Mouse (Mus musculus): ENCODE data around the gene Apopt1. TPM values are rescaled to one million over a fixed set of nuclear protein-coding genes. Genes with fewer than 3 reads are reported as not detected.

The Apopt1 gene
- polyA plus RNA-seq (2014; fragmentation: Nextera tagmentation; extraction: Ambion mirVana) = 50.0 and 51.3 TPM in 2 replicates

DNA sequence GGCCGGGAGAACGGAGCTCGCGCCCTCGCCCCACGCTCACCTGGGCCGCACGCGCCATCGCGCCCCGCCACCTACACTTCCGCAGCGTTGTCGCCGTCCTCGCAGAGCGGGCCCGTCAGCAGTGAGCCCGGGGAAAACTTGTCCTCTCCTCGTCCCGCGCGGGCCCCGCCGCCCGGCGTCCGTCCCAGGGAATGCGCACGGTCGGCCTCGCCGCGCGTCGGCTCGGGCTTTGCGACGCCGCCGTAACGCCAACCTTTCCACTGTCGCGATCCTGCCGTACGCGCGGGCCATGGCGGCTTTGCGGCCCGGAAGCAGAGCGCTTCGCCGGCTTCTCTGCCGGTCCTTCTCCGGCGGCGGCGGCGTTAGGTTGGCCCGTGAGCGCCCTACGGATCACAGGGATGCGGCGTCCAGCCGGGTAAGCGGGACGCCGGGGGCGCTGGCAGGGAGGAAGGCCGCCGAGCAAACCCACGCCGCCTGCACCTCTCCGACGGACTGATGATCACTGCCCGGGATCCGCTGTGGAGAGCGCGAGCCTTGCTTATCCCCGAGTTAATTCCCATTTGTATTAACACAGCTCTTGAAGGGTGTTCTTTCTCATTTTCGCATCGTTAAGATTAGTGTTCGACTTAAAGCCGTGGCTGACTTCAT lies at the start of gene Apopt1, which contains the start of gene Bag5:
TSS of gene Apopt1 (plus strand) at position 258 of the 648 bp plus-strand sequence.
TSS of gene Bag5 (minus strand) at position 254 of the 648 bp plus-strand sequence.
- under 1% methylated on average over 76 of the region's 86 CpGs for WGBS (ENCODE audit: insufficient replicate concordance)
- Histone ChIP-seq H3K9ac (ENCODE audit: low read depth, low read length) (peak within 1 kb of the TSS; percentile 91), H3K4me1 (ENCODE audit: control insufficient read depth, insufficient read depth, low read length) (peaks cover 13% of the 10 kb centered on the region; the same call in 1 of the 2 replicates), H3K9me3 (replicated peaks; ENCODE audit: control insufficient read depth, low read length) (no peaks in the 10 kb centered on the region), H3K27ac (ENCODE audit: low read depth, low read length) (peak within 1 kb of the TSS; percentile 70), H3K36me3 (ENCODE audit: control insufficient read depth, insufficient read depth, low read length) (peaks cover 16% of the 10 kb centered on the region), H3K4me2 (peak within 1 kb of the TSS; percentile 80), H3K27me3 (ENCODE audit: control insufficient read depth, insufficient read depth, low read length) (no peaks in the 10 kb centered on the region), H3K4me3 (ENCODE audit: low read depth, low read length) (peak within 1 kb of the TSS; percentile 100)
- peak; percentile 88 for ATAC-seq (replicated peaks; ENCODE audit: insufficient number of reproducible peaks, low FRiP score, low TSS enrichment)

DNA sequence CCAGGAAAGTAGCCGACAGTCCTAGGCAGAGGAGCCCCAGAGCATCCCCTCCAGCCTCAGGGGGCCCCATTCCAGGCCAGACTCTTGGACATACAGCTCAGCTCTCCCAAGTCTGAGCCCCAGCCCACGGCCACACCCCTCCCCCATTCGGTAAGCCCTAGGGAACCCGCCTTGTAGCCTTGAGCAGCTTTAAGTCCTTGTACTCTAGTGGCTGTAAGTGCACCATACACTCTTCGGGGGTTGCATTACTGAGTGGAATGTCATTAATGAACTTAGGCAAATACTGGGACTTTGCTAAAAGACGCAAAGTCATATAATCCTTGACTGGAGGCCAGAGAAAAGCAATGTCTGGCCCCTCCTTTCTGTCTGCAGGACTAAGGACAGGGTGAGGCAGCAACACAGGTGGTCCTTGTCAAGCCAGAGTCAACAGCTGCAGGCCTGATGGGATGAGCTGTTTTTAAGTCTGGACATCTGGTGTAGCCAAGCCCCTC lies 48.9 kb upstream of the Apopt1 start:
- Histone ChIP-seq H3K9ac (ENCODE audit: low read depth, low read length) (peak overlapping the region; percentile 44; the same call in 1 of the 2 replicates), H3K4me2 (peak overlapping the region; percentile 14; the same call in 1 of the 2 replicates), H3K4me1 (ENCODE audit: control insufficient read depth, insufficient read depth, low read length) (peaks cover 36% of the 10 kb centered on the region), H3K9me3 (replicated peaks; ENCODE audit: control insufficient read depth, low read length) (no peaks in the 10 kb centered on the region), H3K36me3 (ENCODE audit: control insufficient read depth, insufficient read depth, low read length) (peaks cover under 1% of the 10 kb centered on the region; the same call in 1 of the 2 replicates), H3K27me3 (ENCODE audit: control insufficient read depth, insufficient read depth, low read length) (no peaks in the 10 kb centered on the region), H3K4me3 (ENCODE audit: low read depth, low read length) (no peak overlapping the region), H3K27ac (ENCODE audit: low read depth, low read length) (peak overlapping the region; percentile 55)
- 32% methylated on average over 6 of the region's 6 CpGs for WGBS (ENCODE audit: insufficient replicate concordance)
- no peak for ATAC-seq (replicated peaks; ENCODE audit: insufficient number of reproducible peaks, low FRiP score, low TSS enrichment)

DNA sequence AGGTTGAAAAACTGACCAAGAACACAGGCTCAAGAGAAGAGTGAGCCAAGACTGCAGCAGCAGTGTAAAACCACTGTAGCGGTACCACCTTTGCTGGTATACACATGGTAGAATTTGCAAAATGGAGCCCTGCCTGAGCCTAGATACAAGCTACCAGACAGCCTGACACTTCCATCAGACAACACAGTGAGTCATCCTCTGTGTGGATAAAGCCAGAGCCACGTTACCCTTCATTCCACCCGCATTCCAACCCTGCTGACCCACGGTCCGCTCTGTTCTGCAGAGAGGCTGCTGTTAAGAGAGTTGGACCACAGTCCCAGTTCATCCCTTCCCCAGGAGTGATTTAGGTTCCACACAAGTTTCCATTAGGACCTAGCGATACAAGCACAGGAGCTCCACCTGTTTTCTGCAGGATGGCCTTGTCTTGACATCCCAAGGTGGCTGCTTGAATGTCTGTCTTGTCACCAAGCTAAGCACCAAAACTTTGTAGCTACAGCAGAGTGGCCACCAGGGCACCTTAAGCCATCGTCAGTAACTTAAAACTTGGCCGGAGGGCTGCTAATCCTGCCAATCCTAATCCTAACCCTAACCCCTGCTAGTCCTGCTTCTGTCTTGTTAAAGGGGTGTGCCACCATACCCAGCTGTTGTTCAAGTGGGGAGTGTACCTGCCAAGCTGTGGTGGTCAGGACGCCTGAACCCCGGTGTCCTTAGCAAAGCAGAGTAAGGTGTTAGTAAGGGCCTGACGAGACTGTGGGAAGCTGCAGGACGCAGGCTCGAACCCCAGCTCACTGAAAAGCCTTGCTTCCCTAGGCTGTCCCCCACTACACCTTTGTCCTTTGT lies 47.8 kb upstream of the Apopt1 start:
- H3K4me2 ChIP-seq = no peak overlapping the region; the same call in 1 of the 2 replicates
- WGBS (ENCODE audit: insufficient replicate concordance) = 67% methylated on average over 13 of the region's 13 CpGs

DNA sequence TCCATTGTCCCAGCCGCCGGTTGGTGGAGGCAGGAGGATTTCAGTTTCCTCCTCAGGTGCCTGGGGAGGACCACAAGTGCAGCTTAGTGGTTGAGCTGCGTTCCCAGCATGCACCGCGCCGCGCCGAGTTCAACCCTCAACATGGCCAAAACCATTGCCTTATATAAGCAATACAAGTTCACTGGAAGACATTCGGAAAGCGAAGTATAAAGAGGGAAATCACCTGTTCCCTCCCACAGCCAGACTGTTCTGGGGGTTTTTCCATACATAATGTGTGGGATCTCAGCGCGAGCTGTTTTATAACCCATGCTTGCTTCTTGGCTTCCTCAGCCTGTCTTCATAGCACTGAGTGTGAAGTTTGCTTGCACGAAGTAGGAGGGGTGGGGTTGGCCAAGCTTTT lies 46.7 kb upstream of the Apopt1 start:
- WGBS (ENCODE audit: insufficient replicate concordance) = 70% methylated on average over 13 of the region's 13 CpGs
- no peak overlapping the region for H3K4me3 ChIP-seq (ENCODE audit: low read depth, low read length)
- no peak overlapping the region; the same call in 1 of the 2 replicates for H3K4me2 ChIP-seq
- H3K9ac ChIP-seq (ENCODE audit: low read depth, low read length) = no peak overlapping the region
- peak overlapping the region; percentile 42; the same call in 1 of the 2 replicates for H3K27ac ChIP-seq (ENCODE audit: low read depth, low read length)
- peaks cover 53% of the 10 kb centered on the region for H3K4me1 ChIP-seq (ENCODE audit: control insufficient read depth, insufficient read depth, low read length)
- H3K36me3 ChIP-seq (ENCODE audit: control insufficient read depth, insufficient read depth, low read length) = no peaks in the 10 kb centered on the region; the same call in 1 of the 2 replicates
- no peaks in the 10 kb centered on the region for H3K9me3 ChIP-seq (replicated peaks; ENCODE audit: control insufficient read depth, low read length)
- no peak for ATAC-seq (replicated peaks; ENCODE audit: insufficient number of reproducible peaks, low FRiP score, low TSS enrichment)
- no peaks in the 10 kb centered on the region; the same call in 1 of the 2 replicates for H3K27me3 ChIP-seq (ENCODE audit: control insufficient read depth, insufficient read depth, low read length)

More for the DNA sequence above, 47.8 kb upstream of the Apopt1 start:
- Histone ChIP-seq H3K4me1 (ENCODE audit: control insufficient read depth, insufficient read depth, low read length) (peaks cover 45% of the 10 kb centered on the region), H3K27me3 (ENCODE audit: control insufficient read depth, insufficient read depth, low read length) (no peaks in the 10 kb centered on the region), H3K36me3 (ENCODE audit: control insufficient read depth, insufficient read depth, low read length) (no peaks in the 10 kb centered on the region; the same call in 1 of the 2 replicates), H3K9ac (ENCODE audit: low read depth, low read length) (0 out of 2 replicates have a peak overlapping the region, but pooled peaks have one; percentile 6), H3K27ac (ENCODE audit: low read depth, low read length) (peak overlapping the region; percentile 42), H3K4me3 (ENCODE audit: low read depth, low read length) (no peak overlapping the region), H3K9me3 (replicated peaks; ENCODE audit: control insufficient read depth, low read length) (no peaks in the 10 kb centered on the region)
- no peak for ATAC-seq (replicated peaks; ENCODE audit: insufficient number of reproducible peaks, low FRiP score, low TSS enrichment)

DNA sequence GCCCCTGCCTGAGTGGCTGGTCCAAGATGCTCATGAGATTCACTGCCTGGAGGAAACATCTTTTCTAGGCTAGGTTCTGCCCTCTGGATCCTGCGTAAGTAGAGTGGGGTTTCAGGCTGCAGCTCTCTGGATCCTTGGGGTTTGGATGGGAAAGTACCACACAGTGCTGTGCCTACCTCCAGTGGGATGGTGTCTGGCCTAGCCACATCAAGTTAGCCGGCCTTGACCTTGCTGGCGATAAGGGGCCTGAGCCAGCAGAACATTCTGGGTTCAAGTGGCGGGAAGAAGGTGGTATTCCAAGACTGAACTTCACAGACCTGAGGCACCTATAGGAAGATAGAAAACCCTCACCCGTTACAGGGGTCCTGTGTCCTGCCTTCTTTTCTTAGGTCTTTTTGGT lies 45.6 kb upstream of the Apopt1 start:
- Histone ChIP-seq H3K27me3 (ENCODE audit: control insufficient read depth, insufficient read depth, low read length) (peaks cover 1% of the 10 kb centered on the region; the same call in 1 of the 2 replicates), H3K9me3 (replicated peaks; ENCODE audit: control insufficient read depth, low read length) (no peaks in the 10 kb centered on the region), H3K4me2 (no peak overlapping the region), H3K36me3 (ENCODE audit: control insufficient read depth, insufficient read depth, low read length) (no peaks in the 10 kb centered on the region), H3K9ac (ENCODE audit: low read depth, low read length) (no peak overlapping the region), H3K4me3 (ENCODE audit: low read depth, low read length) (no peak overlapping the region), H3K4me1 (ENCODE audit: control insufficient read depth, insufficient read depth, low read length) (peaks cover 55% of the 10 kb centered on the region), H3K27ac (ENCODE audit: low read depth, low read length) (no peak overlapping the region)
- ATAC-seq (replicated peaks; ENCODE audit: insufficient number of reproducible peaks, low FRiP score, low TSS enrichment) = no peak
- WGBS (ENCODE audit: insufficient replicate concordance) = 94% methylated on average over 5 of the region's 5 CpGs

DNA sequence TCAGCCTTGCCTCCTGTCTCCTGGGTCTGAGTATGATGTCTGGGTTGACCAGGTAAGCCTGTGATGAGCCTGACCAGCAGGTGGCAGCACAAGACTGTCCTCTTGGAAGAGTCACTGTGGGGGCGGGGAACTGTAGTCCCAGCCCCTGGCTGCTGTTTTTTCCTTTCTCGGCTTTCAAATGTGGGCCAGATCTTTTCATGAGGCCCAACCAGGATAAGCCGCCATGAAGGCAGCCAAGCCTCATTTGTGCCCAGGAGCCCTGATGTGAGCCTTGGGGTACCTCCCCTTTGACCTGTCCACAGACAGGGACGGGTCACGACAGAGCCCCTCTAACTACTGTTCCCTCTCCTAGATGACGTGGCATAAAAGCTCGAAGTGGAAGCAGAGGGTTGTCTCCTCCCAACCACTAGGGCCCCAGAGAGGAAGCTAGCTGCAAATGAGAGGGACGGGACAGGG lies 44.6 kb upstream of the Apopt1 start:
- peaks cover 59% of the 10 kb centered on the region for H3K4me1 ChIP-seq (ENCODE audit: control insufficient read depth, insufficient read depth, low read length)
- no peaks in the 10 kb centered on the region for H3K9me3 ChIP-seq (replicated peaks; ENCODE audit: control insufficient read depth, low read length)
- 1% methylated on average over 8 of the region's 8 CpGs for WGBS (ENCODE audit: insufficient replicate concordance)
- peak; percentile 49; the same call in 1 of the 2 replicates for ATAC-seq (replicated peaks; ENCODE audit: insufficient number of reproducible peaks, low FRiP score, low TSS enrichment)
- H3K27me3 ChIP-seq (ENCODE audit: control insufficient read depth, insufficient read depth, low read length) = peaks cover 4% of the 10 kb centered on the region; the same call in 1 of the 2 replicates
- H3K27ac ChIP-seq (ENCODE audit: low read depth, low read length) = peak overlapping the region; percentile 86
- H3K4me3 ChIP-seq (ENCODE audit: low read depth, low read length) = 0 out of 2 replicates have a peak overlapping the region, but pooled peaks have one; percentile 4
- peak overlapping the region; percentile 56 for H3K9ac ChIP-seq (ENCODE audit: low read depth, low read length)
- H3K4me2 ChIP-seq = peak overlapping the region; percentile 57
- H3K36me3 ChIP-seq (ENCODE audit: control insufficient read depth, insufficient read depth, low read length) = no peaks in the 10 kb centered on the region

DNA sequence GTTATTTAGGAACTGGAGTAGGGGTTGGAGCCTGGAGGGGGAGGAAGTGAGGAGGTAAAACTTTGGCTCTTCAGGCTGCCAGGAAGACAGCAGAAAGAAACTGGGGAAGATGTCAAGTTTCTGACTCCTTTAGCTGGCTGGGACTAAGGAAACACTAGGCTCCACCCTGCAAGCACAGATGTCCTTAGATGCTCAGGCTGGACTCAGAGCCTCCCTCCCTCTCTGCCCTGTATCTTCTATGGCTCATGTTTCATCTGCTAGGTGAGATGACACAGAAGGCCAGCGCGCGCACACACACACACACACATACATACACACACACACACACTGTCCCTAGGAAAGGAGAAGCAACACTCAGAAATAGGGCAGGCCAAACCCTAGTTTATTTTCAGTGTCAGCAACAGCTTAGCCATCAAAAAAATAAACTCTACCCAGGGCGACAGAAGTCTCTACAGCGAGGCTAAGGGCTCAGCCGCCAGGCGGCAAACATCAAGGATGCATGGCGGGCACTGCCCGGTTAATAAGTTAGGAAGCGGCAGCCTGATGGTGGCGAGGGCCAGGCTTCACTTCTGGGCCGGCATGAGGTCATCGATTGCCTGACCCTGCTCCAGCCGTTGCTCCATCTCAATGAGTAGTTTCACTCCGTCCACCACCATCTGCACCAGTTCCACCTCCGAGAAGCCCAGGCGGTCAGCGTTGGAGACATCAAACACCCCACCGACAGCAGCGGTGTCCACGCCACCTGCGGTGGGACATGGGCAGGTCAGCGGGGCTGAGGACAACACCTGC lies 43.9 kb upstream of the Apopt1 start:
- H3K4me3 ChIP-seq (ENCODE audit: low read depth, low read length) = 0 out of 2 replicates have a peak overlapping the region, but pooled peaks have one; percentile 4
- H3K9me3 ChIP-seq (replicated peaks; ENCODE audit: control insufficient read depth, low read length) = no peaks in the 10 kb centered on the region
- peak overlapping the region; percentile 86 for H3K27ac ChIP-seq (ENCODE audit: low read depth, low read length)
- peak overlapping the region; percentile 56 for H3K9ac ChIP-seq (ENCODE audit: low read depth, low read length)
- 61% methylated on average over 23 of the region's 23 CpGs for WGBS (ENCODE audit: insufficient replicate concordance)
- no peaks in the 10 kb centered on the region for H3K36me3 ChIP-seq (ENCODE audit: control insufficient read depth, insufficient read depth, low read length)
- peaks cover 4% of the 10 kb centered on the region; the same call in 1 of the 2 replicates for H3K27me3 ChIP-seq (ENCODE audit: control insufficient read depth, insufficient read depth, low read length)
- H3K4me2 ChIP-seq = peak overlapping the region; percentile 57
- ATAC-seq (replicated peaks; ENCODE audit: insufficient number of reproducible peaks, low FRiP score, low TSS enrichment) = no peak
- peaks cover 52% of the 10 kb centered on the region for H3K4me1 ChIP-seq (ENCODE audit: control insufficient read depth, insufficient read depth, low read length)

All from heart, embryonic 11.5 days (tissue).